Mouse (Mus musculus) ZHBTc4 (cell line): ENCODE data around the gene Bptf.
"Not testable (repeated sequence)": the region's sequence is repeated elsewhere in the genome, so short reads cannot be mapped to it uniquely, and the experiment has no call there.

Experiments used
- DNase-seq: peaks from one replicate; pipeline ENCODE4 v3.0.0-alpha.2; 2011; ENCODE audit warnings: low read depth, low spot score

Gene Bptf

GRCm38 (mm10) chr11:107018606-107019005 lies 113.3 kb downstream of the Bptf start:
- peak; percentile 89 for DNase-seq

GRCm38 (mm10) chr11:107017339-107017886 lies 114.5 kb downstream of the Bptf start:
- DNase-seq = no peak

GRCm38 (mm10) chr11:107016893-107017292 lies 115.0 kb downstream of the Bptf start:
- no peak for DNase-seq

GRCm38 (mm10) chr11:107015535-107016187 lies 116.3 kb downstream of the Bptf start:
- DNase-seq = peak; percentile 36

- peak; percentile 89 for DNase-seq
Observed at GRCm38 (mm10) chr11:107014597-107015309, 117.2 kb downstream of the Bptf start.

- DNase-seq = peak; percentile 78
Observed at GRCm38 (mm10) chr11:107014020-107014585, 117.8 kb downstream of the Bptf start.

- DNase-seq = peak; percentile 97
Observed at GRCm38 (mm10) chr11:107012324-107013017, 119.5 kb downstream of the Bptf start.

GRCm38 (mm10) chr11:107011669-107012323 lies 120.1 kb downstream of the Bptf start:
- DNase-seq = no peak

GRCm38 (mm10) chr11:107011171-107011570 lies 120.8 kb downstream of the Bptf start:
- DNase-seq = no peak

- DNase-seq = no peak
Observed at GRCm38 (mm10) chr11:107010447-107010846, 121.5 kb downstream of the Bptf start.

- DNase-seq = no peak
Observed at GRCm38 (mm10) chr11:107005538-107005937, 126.4 kb downstream of the Bptf start.

- peak; percentile 81 for DNase-seq
Observed at GRCm38 (mm10) chr11:107001760-107002675, 129.9 kb downstream of the Bptf start.

GRCm38 (mm10) chr11:106999949-107000513 lies 131.9 kb downstream of the Bptf start:
- DNase-seq = peak; percentile 41

GRCm38 (mm10) chr11:106999151-106999948 lies 132.6 kb downstream of the Bptf start, which contains the start of gene Kpna2:
TSS of gene Kpna2 (minus strand) at chr11:106999541.
- peak; percentile 98 for DNase-seq

GRCm38 (mm10) chr11:106998651-106999150 lies 133.2 kb downstream of the Bptf start:
- peak; percentile 58 for DNase-seq

GRCm38 (mm10) chr11:106997976-106998375 lies 134.0 kb downstream of the Bptf start:
- DNase-seq = no peak

GRCm38 (mm10) chr11:106996492-106996891 lies 135.4 kb downstream of the Bptf start:
- DNase-seq = not testable (repeated sequence)

- no peak for DNase-seq
Observed at GRCm38 (mm10) chr11:106994246-106995085, 137.5 kb downstream of the Bptf start.
